Mouse (Mus musculus): ENCODE results near the gene Il34.

- TF ChIP-seq CTCF (IDR thresholded peaks at IDR 0.05; ENCODE audit: borderline replicate concordance, extremely low read depth, insufficient read depth, insufficient read length) (no peak), POLR2A (IDR thresholded peaks at IDR 0.05; ENCODE audit: borderline replicate concordance, extremely low read depth, insufficient read depth, insufficient read length, poor library complexity, severe bottlenecking) (no peak)
These were observed 50.1 kb downstream of the Il34 start for GRCm38 (mm10) chr8:110755511-110756170.
